Mouse (Mus musculus) forebrain, embryonic 11.5 days (tissue): ENCODE data around the gene Tmem87b. TPM values are rescaled to one million over a fixed set of nuclear protein-coding genes. Genes with fewer than 3 reads are reported as not detected.

ENCODE experiments used
- ATAC-seq: fragments of 200-750 bp; cut with Nextera tagmentation; replicated peaks from 2 replicates; pipeline ENCODE4 v1.8.0; 2017; ENCODE audit warnings: moderate TSS enrichment; ENCODE audit not compliant: low FRiP score
- DNase-seq: peaks from one replicate; pipeline ENCODE4 v3.0.0-alpha.2; 2017; ENCODE audit warnings: low spot score
- H3K27ac ChIP-seq: fragments of 300-500 bp; sonication (generic); 2 replicates; pipeline ENCODE4 v1.5.1; 2014; ENCODE audit warnings: low read depth, low read length
- H3K27me3 ChIP-seq: fragments of 300-500 bp; sonication (generic); 2 replicates; pipeline ENCODE4 v1.6.1; 2014; ENCODE audit warnings: mild to moderate bottlenecking, low read length, mixed read lengths; ENCODE audit not compliant: control insufficient read depth, insufficient read depth
- H3K36me3 ChIP-seq: fragments of 300-500 bp; sonication (generic); 2 replicates; pipeline ENCODE4 v1.6.1; 2014; ENCODE audit warnings: mild to moderate bottlenecking, low read length, moderate library complexity, mixed read lengths; ENCODE audit not compliant: control insufficient read depth, insufficient read depth
- H3K4me1 ChIP-seq: fragments of 300-500 bp; sonication (generic); replicated peaks from 2 replicates; pipeline ENCODE4 v1.6.1; 2014; ENCODE audit warnings: low read length, mixed read lengths; ENCODE audit not compliant: control insufficient read depth, insufficient read depth
- H3K4me2 ChIP-seq: fragments of 300-500 bp; sonication (generic); 2 replicates; pipeline ENCODE4 v1.6.1; 2014; ENCODE audit warnings: low read depth, mild to moderate bottlenecking, low read length, moderate library complexity, mixed read lengths; ENCODE audit not compliant: severe bottlenecking
- H3K4me3 ChIP-seq: fragments of 300-500 bp; sonication (generic); 2 replicates; pipeline ENCODE4 v1.5.1; 2014; ENCODE audit warnings: low read depth, low read length
- H3K9ac ChIP-seq: fragments of 300-500 bp; sonication (generic); 2 replicates; pipeline ENCODE4 v1.6.1; 2014; ENCODE audit warnings: low read length
- H3K9me3 ChIP-seq: fragments of 300-500 bp; sonication (generic); 2 replicates; pipeline ENCODE4 v1.6.1; 2016; ENCODE audit warnings: low read length, mixed read lengths; ENCODE audit not compliant: control insufficient read depth
- WGBS: fragments of 180-500 bp; shearing (Covaris S2); extraction: QIAGEN DNeasy Blood & Tissue Kit; methylation state at CpG from one replicate; pipeline ENCODE4 v1.1.7; 2014; 5-methylcytosine and 5-hydroxymethylcytosine counted together
- polyA plus RNA-seq: library from polyadenylated mRNA; unstranded; fragments of >200 nt; fragmentation: Nextera tagmentation; extraction: Ambion mirVana; gene quantifications from 2 replicates; pipeline ENCODE4 v1.2.1, GENCODE M21; 2014

Tmem87b gene
- polyA plus RNA-seq, 1 experiment from 2014 or later: 24.2 TPM

GRCm38 (mm10) chr2:128786341-128786740, 31.6 kb upstream of the Tmem87b start:
- no peak for ATAC-seq
- Histone ChIP-seq H3K9me3 (no peaks in the 10 kb centered on the region), H3K4me1 (no peaks in the 10 kb centered on the region), H3K27me3 (no peaks in the 10 kb centered on the region), H3K4me3 (no peak overlapping the region), H3K36me3 (no peaks in the 10 kb centered on the region), H3K4me2 (no peak overlapping the region), H3K27ac (no peak overlapping the region), H3K9ac (no peak overlapping the region)
- DNase-seq: no peak
- WGBS: 36% methylated on average over 5 of the region's 5 CpGs

GRCm38 (mm10) chr2:128786795-128787194, 31.1 kb upstream of the Tmem87b start:
- no peak for DNase-seq
- no peaks in the 10 kb centered on the region for H3K27me3 ChIP-seq
- ATAC-seq: no peak
- no peaks in the 10 kb centered on the region for H3K36me3 ChIP-seq
- no peaks in the 10 kb centered on the region for H3K9me3 ChIP-seq
- no peaks in the 10 kb centered on the region for H3K4me1 ChIP-seq
- no peak overlapping the region for H3K27ac ChIP-seq
- WGBS: 50% methylated on average over 1 of the region's 1 CpGs
- H3K4me3 ChIP-seq: no peak overlapping the region
- H3K4me2 ChIP-seq: no peak overlapping the region
- no peak overlapping the region for H3K9ac ChIP-seq

- Histone ChIP-seq H3K36me3 (no peaks in the 10 kb centered on the region), H3K4me3 (no peak overlapping the region), H3K9me3 (no peaks in the 10 kb centered on the region), H3K27me3 (no peaks in the 10 kb centered on the region), H3K4me1 (no peaks in the 10 kb centered on the region), H3K27ac (no peak overlapping the region), H3K4me2 (no peak overlapping the region), H3K9ac (no peak overlapping the region)
- 90% methylated on average over 3 of the region's 3 CpGs for WGBS
- ATAC-seq: no peak
- DNase-seq: no peak
These were observed 30.1 kb upstream of the Tmem87b start for GRCm38 (mm10) chr2:128787805-128788204.

GRCm38 (mm10) chr2:128790875-128791614, 26.9 kb upstream of the Tmem87b start:
- Histone ChIP-seq H3K4me2 (no peak overlapping the region), H3K4me1 (no peaks in the 10 kb centered on the region), H3K9me3 (no peaks in the 10 kb centered on the region), H3K4me3 (no peak overlapping the region), H3K9ac (no peak overlapping the region), H3K27me3 (no peaks in the 10 kb centered on the region), H3K27ac (no peak overlapping the region), H3K36me3 (no peaks in the 10 kb centered on the region)
- ATAC-seq (no peak), DNase-seq (no peak)
- WGBS: 89% methylated on average over 11 of the region's 11 CpGs

- Histone ChIP-seq H3K9ac (no peak overlapping the region), H3K4me2 (no peak overlapping the region), H3K27me3 (no peaks in the 10 kb centered on the region), H3K27ac (no peak overlapping the region), H3K9me3 (no peaks in the 10 kb centered on the region), H3K4me1 (no peaks in the 10 kb centered on the region), H3K4me3 (no peak overlapping the region), H3K36me3 (no peaks in the 10 kb centered on the region)
- no peak for ATAC-seq
- DNase-seq: no peak
- whole genome bisulfite sequencing: 60% methylated on average over 6 of the region's 6 CpGs
These were observed 24.0 kb upstream of the Tmem87b start for GRCm38 (mm10) chr2:128793958-128794357.

- Histone ChIP-seq H3K9me3 (no peaks in the 10 kb centered on the region), H3K27me3 (no peaks in the 10 kb centered on the region), H3K4me2 (no peak overlapping the region), H3K4me1 (no peaks in the 10 kb centered on the region), H3K36me3 (no peaks in the 10 kb centered on the region), H3K4me3 (no peak overlapping the region), H3K9ac (no peak overlapping the region), H3K27ac (no peak overlapping the region)
- DNase-seq: no peak
- WGBS: 73% methylated on average over 6 of the region's 6 CpGs
- ATAC-seq: no peak
These were observed 21.5 kb upstream of the Tmem87b start for GRCm38 (mm10) chr2:128796463-128796862.

GRCm38 (mm10) chr2:128803441-128803840, 14.5 kb upstream of the Tmem87b start:
- no peaks in the 10 kb centered on the region for H3K27me3 ChIP-seq
- DNase-seq: no peak

GRCm38 (mm10) chr2:128805341-128805740, 12.6 kb upstream of the Tmem87b start:
- no peaks in the 10 kb centered on the region for H3K27me3 ChIP-seq
- no peak overlapping the region for H3K9ac ChIP-seq
- no peaks in the 10 kb centered on the region for H3K9me3 ChIP-seq
- 89% methylated on average over 4 of the region's 4 CpGs for WGBS
- DNase-seq (no peak), ATAC-seq (no peak)
- H3K4me2 ChIP-seq: no peak overlapping the region
- no peaks in the 10 kb centered on the region for H3K4me1 ChIP-seq
- no peak overlapping the region for H3K4me3 ChIP-seq
- H3K27ac ChIP-seq: no peak overlapping the region
- H3K36me3 ChIP-seq: no peaks in the 10 kb centered on the region

More at GRCm38 (mm10) chr2:128803441-128803840, 14.5 kb upstream of the Tmem87b start:
- Histone ChIP-seq H3K4me3 (no peak overlapping the region), H3K4me2 (no peak overlapping the region), H3K36me3 (no peaks in the 10 kb centered on the region), H3K9me3 (no peaks in the 10 kb centered on the region), H3K4me1 (no peaks in the 10 kb centered on the region), H3K9ac (no peak overlapping the region), H3K27ac (no peak overlapping the region)
- 93% methylated on average over 4 of the region's 4 CpGs for WGBS
- no peak for ATAC-seq

GRCm38 (mm10) chr2:128806561-128806960, 11.4 kb upstream of the Tmem87b start:
- Histone ChIP-seq H3K27ac (no peak overlapping the region), H3K4me2 (no peak overlapping the region), H3K9me3 (no peaks in the 10 kb centered on the region), H3K36me3 (no peaks in the 10 kb centered on the region), H3K27me3 (no peaks in the 10 kb centered on the region), H3K4me3 (no peak overlapping the region), H3K9ac (no peak overlapping the region), H3K4me1 (no peaks in the 10 kb centered on the region)
- WGBS: 80% methylated on average over 8 of the region's 8 CpGs
- no peak for ATAC-seq
- DNase-seq: no peak
